Mouse (Mus musculus): ENCODE measurements around the gene Tango2. TPM values are rescaled to one million over a fixed set of nuclear protein-coding genes. Genes with fewer than 3 reads are reported as not detected.

Gene Tango2
- total RNA-seq, 2 experiments from 2014 or later: 18.7 to 18.8 TPM

DNA sequence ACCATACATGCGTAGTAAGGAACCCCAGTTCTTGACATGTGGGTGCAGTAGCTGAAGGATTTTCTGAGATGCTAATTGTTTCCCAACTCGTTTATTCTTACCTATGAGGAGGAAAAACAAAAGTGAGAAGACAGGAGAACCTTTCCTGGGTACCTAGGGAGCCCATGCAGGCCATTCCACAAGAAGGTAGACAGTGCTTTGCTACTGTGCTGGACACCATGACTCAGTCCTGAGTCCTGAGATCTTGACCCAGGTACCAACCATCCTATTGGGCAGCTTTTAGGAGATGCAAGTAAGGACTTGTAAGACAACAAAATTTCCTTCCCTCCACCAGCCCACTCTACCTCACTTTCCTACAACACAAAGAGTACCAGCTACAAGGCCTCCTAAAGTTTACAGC lies 89.7 kb downstream of the Tango2 start, which contains the start of gene Gm49776:
TSS of gene Gm49776 (minus strand) at position 101 of the 400 bp plus-strand sequence.
- DNase-seq (ENCODE audit: low spot score in 2 of 2): no peak

DNA sequence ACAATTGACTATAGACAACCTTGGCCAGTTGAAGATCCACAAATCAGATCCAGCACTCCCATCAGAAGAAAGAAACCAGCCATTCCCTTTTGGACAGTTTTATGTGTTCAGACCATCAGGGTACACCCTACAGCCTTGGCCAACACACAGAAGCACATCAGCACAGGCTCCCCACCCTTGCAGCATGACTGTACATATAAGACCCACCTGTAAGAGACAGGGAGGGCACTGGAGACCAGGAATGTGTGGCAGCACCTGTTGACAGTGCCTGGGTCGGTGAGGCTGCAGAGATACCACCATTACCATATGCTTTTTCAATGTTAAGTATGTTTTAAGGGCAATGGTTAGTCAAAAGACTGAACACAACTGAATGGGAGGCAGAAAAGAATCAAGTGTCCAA lies 94.0 kb downstream of the Tango2 start:
- no peak for DNase-seq (ENCODE audit: low spot score in 2 of 2)

DNA sequence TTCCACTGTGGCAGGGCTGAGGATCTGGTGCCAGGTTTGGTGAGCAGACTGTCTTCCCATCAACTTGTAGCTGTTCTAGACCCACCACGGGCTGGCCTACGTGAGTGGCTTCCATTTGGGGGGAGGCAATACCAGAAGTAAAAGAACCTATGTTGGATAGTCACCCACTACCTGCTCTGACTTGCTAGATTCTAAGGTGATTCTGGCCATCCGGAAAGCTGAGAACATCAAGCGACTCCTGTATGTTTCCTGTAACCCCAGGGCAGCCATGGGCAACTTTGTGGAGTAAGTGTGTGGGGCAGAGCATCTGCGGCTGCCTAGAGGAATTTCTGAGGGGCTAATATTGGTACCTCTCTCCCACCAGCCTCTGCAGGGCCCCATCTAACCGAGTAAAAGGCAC lies 95.2 kb downstream of the Tango2 start:
- DNase-seq (ENCODE audit: low spot score in 2 of 2): no peak

DNA sequence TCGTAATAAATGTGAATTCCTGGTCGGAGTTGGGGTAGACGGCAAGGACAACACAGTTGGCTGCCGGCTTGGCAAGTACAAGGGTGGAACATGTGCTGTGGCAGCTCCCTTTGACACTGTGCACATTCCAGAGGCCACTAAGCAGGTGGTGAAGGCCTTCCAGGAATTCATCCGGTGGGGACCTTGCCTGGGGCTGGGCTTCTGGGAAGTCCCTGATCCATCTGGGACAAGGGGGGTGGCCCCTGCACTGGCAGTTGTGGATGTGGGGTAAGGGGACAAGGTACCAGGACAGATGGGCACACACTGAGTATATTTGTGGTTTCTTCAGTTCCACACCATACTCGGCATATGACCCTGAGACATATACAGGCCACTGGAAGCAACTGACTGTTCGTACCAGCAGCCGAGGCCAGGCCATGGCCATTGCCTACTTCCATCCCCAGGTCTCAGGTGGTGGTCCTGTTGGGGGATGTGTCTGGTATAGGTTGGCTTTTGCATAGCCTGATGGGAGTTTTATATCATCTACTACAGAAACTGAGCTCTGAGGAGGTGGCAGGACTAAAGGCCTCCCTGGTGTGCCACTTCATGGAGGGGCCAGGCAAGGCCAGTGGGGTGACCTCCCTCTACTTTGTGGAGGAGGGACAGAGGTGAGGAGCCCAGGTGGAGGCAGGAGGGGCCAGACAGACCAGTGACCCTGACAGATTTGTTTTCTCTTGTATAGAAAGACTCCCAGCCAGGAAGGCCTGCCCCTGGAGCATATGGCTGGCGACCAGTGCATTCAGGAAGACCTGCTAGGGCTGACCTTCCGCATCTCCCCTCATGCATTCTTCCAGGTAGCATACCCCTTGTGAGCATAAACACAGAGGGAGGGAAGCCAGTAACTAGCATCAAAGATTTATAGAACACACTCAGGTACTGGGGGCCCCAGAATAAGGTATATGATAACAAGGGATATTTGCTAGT lies 96.8 kb downstream of the Tango2 start:
- DNase-seq (ENCODE audit: low spot score in 2 of 2): no peak

Small RNAs within 50 kb of the gene (microRNA-seq; reads per million reads assigned to microRNA genes)
- gene Gm24572 (not detected), gene Gm26219 (not detected), gene Mir1306 (73.6 reads per million, percentile 47 among the genes with 10 or more reads in this experiment), gene Mir185 (25.8 reads per million, percentile 38 among the genes with 10 or more reads in this experiment)

Other genes with a start within 250 kb of the Tango2 start
- gene Rtn4r, start 220.5 kb downstream of the Tango2 start, total RNA-seq (2021): 1 to 10 TPM; 1.2 to 1.4 TPM
- gene Ccdc188, start 130.2 kb downstream of the Tango2 start, total RNA-seq (2021): not detected
- 10 to 100 TPM; 37.7 to 42.1 TPM for gene Zdhhc8, start 113.0 kb downstream of the Tango2 start, total RNA-seq (2021)
- gene Trmt2a, start 99.4 kb downstream of the Tango2 start, total RNA-seq (2021): 10 to 100 TPM; 31.6 to 37.2 TPM
- gene Ranbp1, start 99.4 kb downstream of the Tango2 start, total RNA-seq (2021): 100 to 1,000 TPM; 105 to 109 TPM
- not detected for gene Gm49776, start 89.8 kb downstream of the Tango2 start, total RNA-seq (2021)
- gene Dgcr8, start 58.9 kb downstream of the Tango2 start, total RNA-seq (2021): 10 to 100 TPM; 46.4 to 56.6 TPM
- gene Arvcf, start 79 bp upstream of the Tango2 start, total RNA-seq (2021): 10 to 100 TPM; 34.6 to 36.9 TPM
- gene Txnrd2, start 78.3 kb upstream of the Tango2 start, total RNA-seq (2021): 10 to 100 TPM; 10.1 to 14.9 TPM
- gene Comt, start 78.7 kb upstream of the Tango2 start, total RNA-seq (2021): 10 to 100 TPM; 52.9 to 62.8 TPM
- gene Gnb1l, start 150.6 kb upstream of the Tango2 start, total RNA-seq (2021): 1 to 10 TPM; 4.5 to 6.0 TPM
- 1 to 10 TPM; 6.7 to 6.8 TPM for gene Rtl10, start 150.8 kb upstream of the Tango2 start, total RNA-seq (2021)
- gene Tbx1, start 242.6 kb upstream of the Tango2 start, total RNA-seq (2021): 10 to 100 TPM in 1 of 2 experiments, 1 to 10 TPM in 1; 3.9 to 10.8 TPM

Measured in gastrocnemius, postnatal 4 days (tissue).